Mouse (Mus musculus) myocyte (in vitro differentiated cells): ENCODE results near the gene Ube4b. TPM values are rescaled to one million over a fixed set of nuclear protein-coding genes. Genes with fewer than 3 reads are reported as not detected.

Experiments used
- H3K27me3 ChIP-seq: one replicate; pipeline ENCODE4 v1.6.1; 2011; ENCODE audit not compliant: control insufficient read depth, insufficient read depth, insufficient read length
- H3K36me3 ChIP-seq: one replicate; pipeline ENCODE4 v1.6.1; 2011; ENCODE audit not compliant: control insufficient read depth, insufficient read depth
- H3K4me2 ChIP-seq: one replicate; pipeline ENCODE4 v1.6.1; 2011; ENCODE audit warnings: low read depth, control low read depth
- H3K4me3 ChIP-seq: one replicate; pipeline ENCODE4 v1.5.1; 2011; ENCODE audit warnings: mild to moderate bottlenecking, control low read depth, moderate library complexity
- H3K79me2 ChIP-seq: one replicate; pipeline ENCODE4 v1.6.1; 2011; ENCODE audit not compliant: control insufficient read depth, insufficient read depth
- H3ac ChIP-seq: one replicate; pipeline ENCODE4 v1.6.1; 2011; ENCODE audit not compliant: control insufficient read depth, insufficient read length
- CEBPB ChIP-seq: IDR thresholded peaks from 2 replicates; pipeline ENCODE4 v1.6.1; 2011; ENCODE audit warnings: mild to moderate bottlenecking, moderate library complexity; ENCODE audit not compliant: poor library complexity, insufficient read depth, severe bottlenecking
- E2F4 ChIP-seq: IDR thresholded peaks from one replicate; pipeline ENCODE4 v1.6.1; 2011; ENCODE audit warnings: mild to moderate bottlenecking, control low read depth, moderate library complexity; ENCODE audit not compliant: insufficient read depth
- MAX ChIP-seq: IDR thresholded peaks from one replicate; pipeline ENCODE4 v1.6.1; 2011; ENCODE audit warnings: low read depth, mild to moderate bottlenecking, control low read depth
- MYOD1 ChIP-seq, 3 experiments: IDR thresholded peaks; one replicate each; pipeline ENCODE4 v1.6.1; 2011; ENCODE audit warnings: control low read depth in 2 of 3, low read depth in 2 of 3, mild to moderate bottlenecking in 2 of 3, moderate library complexity in 1 of 3; ENCODE audit not compliant: insufficient read length in 2 of 3, control insufficient read depth in 1 of 3
- MYOG ChIP-seq, 3 experiments: IDR thresholded peaks; one replicate each; pipeline ENCODE4 v1.6.1; 2011; ENCODE audit warnings: control low read depth in 2 of 3, low read depth in 2 of 3, mild to moderate bottlenecking in 2 of 3; ENCODE audit not compliant: insufficient read length in 2 of 3, control insufficient read depth in 1 of 3, insufficient read depth in 1 of 3
- POLR2A ChIP-seq: IDR thresholded peaks from one replicate; pipeline ENCODE4 v1.6.1; 2011; ENCODE audit warnings: low read depth, mild to moderate bottlenecking, control low read depth, moderate library complexity; ENCODE audit not compliant: insufficient read length
- POLR2AphosphoS2 ChIP-seq: IDR thresholded peaks from one replicate; pipeline ENCODE4 v1.6.1; 2011; ENCODE audit warnings: low read depth, control low read depth; ENCODE audit not compliant: insufficient read length
- REST ChIP-seq: IDR thresholded peaks from one replicate; pipeline ENCODE4 v1.6.1; 2011; ENCODE audit warnings: mild to moderate bottlenecking, control low read depth, moderate library complexity; ENCODE audit not compliant: insufficient read depth, insufficient read length
- SRF ChIP-seq: IDR thresholded peaks from one replicate; pipeline ENCODE4 v1.6.1; 2011; ENCODE audit warnings: low read depth; ENCODE audit not compliant: control insufficient read depth, insufficient read length
- TCF12 ChIP-seq: IDR thresholded peaks from one replicate; pipeline ENCODE4 v1.6.1; 2011; ENCODE audit warnings: mild to moderate bottlenecking, control low read depth; ENCODE audit not compliant: poor library complexity, insufficient read depth, severe bottlenecking
- TCF3 ChIP-seq: IDR thresholded peaks from one replicate; pipeline ENCODE4 v1.6.1; 2011; ENCODE audit warnings: low read depth, control low read depth; ENCODE audit not compliant: insufficient read length
- USF1 ChIP-seq: IDR thresholded peaks from one replicate; pipeline ENCODE4 v1.6.1; 2011; ENCODE audit warnings: low read depth, mild to moderate bottlenecking, control low read depth, moderate library complexity
- polyA plus RNA-seq: library from polyadenylated mRNA; unstranded; fragments of >200 nt; fragmentation: generic; extraction: Trizol; gene quantifications from one replicate; pipeline ENCODE4 v1.2.1, GENCODE M21; 2012; ENCODE audit warnings: missing spikeins

Gene Ube4b
- polyA plus RNA-seq, 1 experiment = 57.4 TPM

GRCm38 (mm10) chr4:149429592-149429991, 3.0 kb upstream of the Ube4b start:
- no peak overlapping the region for H3ac ChIP-seq
- H3K27me3 ChIP-seq = no peaks in the 10 kb centered on the region
- no peak overlapping the region for H3K4me2 ChIP-seq
- TF ChIP-seq TCF12 = no peak
- TF ChIP-seq POLR2A = no peak
- TF ChIP-seq CEBPB = no peak
- no peaks in the 10 kb centered on the region for H3K36me3 ChIP-seq
- peaks cover 14% of the 10 kb centered on the region for H3K79me2 ChIP-seq
- no peak overlapping the region for H3K4me3 ChIP-seq

GRCm38 (mm10) chr4:149425801-149426292, 702 bp downstream of the Ube4b start:
- Histone ChIP-seq H3K4me3 (peak overlapping the region; percentile 94), H3K79me2 (peaks cover 51% of the 10 kb centered on the region), H3K36me3 (no peaks in the 10 kb centered on the region), H3K27me3 (no peaks in the 10 kb centered on the region), H3K4me2 (peak overlapping the region; percentile 87), H3ac (peak overlapping the region; percentile 94)
- TF ChIP-seq POLR2A = peak; percentile 10
- no peak for TF ChIP-seq TCF3
- no peak for TF ChIP-seq POLR2AphosphoS2
- TF ChIP-seq E2F4 = no peak

GRCm38 (mm10) chr4:149424755-149425154, 1.8 kb downstream of the Ube4b start:
- Histone ChIP-seq H3K79me2 (peaks cover 62% of the 10 kb centered on the region), H3K4me2 (peak overlapping the region; percentile 87), H3K27me3 (no peaks in the 10 kb centered on the region), H3K36me3 (no peaks in the 10 kb centered on the region), H3K4me3 (peak overlapping the region; percentile 94), H3ac (no peak overlapping the region)
- TF ChIP-seq MYOD1 (IDR thresholded peaks at IDR 0.05; ENCODE audit: control insufficient read depth in 1 of 3, insufficient read length in 2 of 3, low read depth in 2 of 3) = no peak
- no peak for TF ChIP-seq CEBPB
- no peak for TF ChIP-seq TCF3
- TF ChIP-seq POLR2AphosphoS2 = no peak
- TF ChIP-seq REST = no peak
- no peak for TF ChIP-seq POLR2A
- TF ChIP-seq USF1 = no peak
- TF ChIP-seq TCF12 = no peak
- TF ChIP-seq SRF = no peak
- no peak for TF ChIP-seq MYOG (IDR thresholded peaks at IDR 0.05; ENCODE audit: control insufficient read depth in 1 of 3, insufficient read depth in 1 of 3, insufficient read length in 2 of 3, low read depth in 2 of 3)
- TF ChIP-seq E2F4 = no peak
- TF ChIP-seq MAX = no peak

- H3K36me3 ChIP-seq = no peaks in the 10 kb centered on the region
- no peak overlapping the region for H3K4me2 ChIP-seq
- H3ac ChIP-seq = no peak overlapping the region
- H3K4me3 ChIP-seq = no peak overlapping the region
- no peaks in the 10 kb centered on the region for H3K27me3 ChIP-seq
- H3K79me2 ChIP-seq = peaks cover 100% of the 10 kb centered on the region
- no peak for TF ChIP-seq MAX
- TF ChIP-seq CEBPB = no peak
- no peak for TF ChIP-seq MYOD1 (IDR thresholded peaks at IDR 0.05; ENCODE audit: control insufficient read depth in 1 of 3, insufficient read length in 2 of 3, low read depth in 2 of 3)
- no peak for TF ChIP-seq E2F4
- no peak for TF ChIP-seq REST
- no peak for TF ChIP-seq MYOG (IDR thresholded peaks at IDR 0.05; ENCODE audit: control insufficient read depth in 1 of 3, insufficient read depth in 1 of 3, insufficient read length in 2 of 3, low read depth in 2 of 3)
- TF ChIP-seq TCF3 = no peak
- no peak for TF ChIP-seq TCF12
- TF ChIP-seq POLR2A = no peak
- no peak for TF ChIP-seq USF1
- TF ChIP-seq SRF = no peak
- no peak for TF ChIP-seq POLR2AphosphoS2
These were observed 8.6 kb downstream of the Ube4b start for GRCm38 (mm10) chr4:149417854-149418365.

GRCm38 (mm10) chr4:149416986-149417385, 9.6 kb downstream of the Ube4b start:
- TF ChIP-seq MYOD1 (IDR thresholded peaks at IDR 0.05; ENCODE audit: control insufficient read depth in 1 of 3, insufficient read length in 2 of 3, low read depth in 2 of 3) (peak in 2 of 3 experiments; percentile 37 to 53), MAX (no peak), E2F4 (no peak), MYOG (IDR thresholded peaks at IDR 0.05; ENCODE audit: control insufficient read depth in 1 of 3, insufficient read depth in 1 of 3, insufficient read length in 2 of 3, low read depth in 2 of 3) (peak in 2 of 3 experiments; percentile 35 to 59)
- Histone ChIP-seq H3K4me3 (no peak overlapping the region), H3K79me2 (peaks cover 100% of the 10 kb centered on the region), H3K4me2 (peak overlapping the region; percentile 36), H3K36me3 (no peaks in the 10 kb centered on the region), H3K27me3 (no peaks in the 10 kb centered on the region), H3ac (no peak overlapping the region)

- peak overlapping the region; percentile 26 for H3K4me2 ChIP-seq
These were observed 10.1 kb downstream of the Ube4b start for GRCm38 (mm10) chr4:149416417-149416816.

More at GRCm38 (mm10) chr4:149416417-149416816, 10.1 kb downstream of the Ube4b start:
- Histone ChIP-seq H3ac (no peak overlapping the region), H3K79me2 (peaks cover 100% of the 10 kb centered on the region), H3K4me3 (no peak overlapping the region), H3K36me3 (no peaks in the 10 kb centered on the region), H3K27me3 (no peaks in the 10 kb centered on the region)
- TF ChIP-seq TCF3 (no peak), REST (no peak), E2F4 (no peak), CEBPB (no peak), POLR2A (no peak), SRF (no peak), MAX (no peak), POLR2AphosphoS2 (no peak), USF1 (no peak), TCF12 (no peak), MYOD1 (IDR thresholded peaks at IDR 0.05; ENCODE audit: control insufficient read depth in 1 of 3, insufficient read length in 2 of 3, low read depth in 2 of 3) (no peak), MYOG (IDR thresholded peaks at IDR 0.05; ENCODE audit: control insufficient read depth in 1 of 3, insufficient read depth in 1 of 3, insufficient read length in 2 of 3, low read depth in 2 of 3) (no peak)
